Mouse (Mus musculus) kidney, embryonic 14.5 days (tissue): ENCODE measurements around the gene Zfp715. TPM values are rescaled to one million over a fixed set of nuclear protein-coding genes. Genes with fewer than 3 reads are reported as not detected.

ENCODE experiments used
- ATAC-seq: fragments of 200-750 bp; cut with Nextera tagmentation; 2 replicates; pipeline ENCODE4 v1.8.0; 2017; ENCODE audit warnings: moderate number of reproducible peaks, mild to moderate bottlenecking, moderate TSS enrichment, moderate library complexity; ENCODE audit not compliant: low FRiP score, low TSS enrichment
- H3K27ac ChIP-seq: fragments of 300-500 bp; sonication (generic); 2 replicates; pipeline ENCODE4 v1.5.1; 2014; ENCODE audit warnings: low read depth, mild to moderate bottlenecking, low read length, moderate library complexity, mixed read lengths
- H3K27me3 ChIP-seq: fragments of 300-500 bp; sonication (generic); 2 replicates; pipeline ENCODE4 v1.6.1; 2014; ENCODE audit warnings: mild to moderate bottlenecking, low read length; ENCODE audit not compliant: control insufficient read depth, insufficient read depth
- H3K36me3 ChIP-seq: fragments of 300-500 bp; sonication (generic); 2 replicates; pipeline ENCODE4 v1.6.1; 2014; ENCODE audit warnings: low read length, mixed read lengths; ENCODE audit not compliant: control insufficient read depth, insufficient read depth
- H3K4me1 ChIP-seq: fragments of 300-500 bp; sonication (generic); 2 replicates; pipeline ENCODE4 v1.6.1; 2014; ENCODE audit warnings: low read length, mixed read lengths; ENCODE audit not compliant: control insufficient read depth, insufficient read depth
- H3K4me2 ChIP-seq: fragments of 300-500 bp; sonication (generic); replicated peaks from 2 replicates; pipeline ENCODE4 v1.6.1; 2014; ENCODE audit warnings: low read depth, mild to moderate bottlenecking, low read length
- H3K4me3 ChIP-seq: fragments of 300-500 bp; sonication (generic); 2 replicates; pipeline ENCODE4 v1.5.1; 2014; ENCODE audit warnings: mild to moderate bottlenecking, low read length
- H3K9ac ChIP-seq: fragments of 300-500 bp; sonication (generic); 2 replicates; pipeline ENCODE4 v1.6.1; 2014; ENCODE audit warnings: low read depth, mild to moderate bottlenecking, low read length, moderate library complexity
- H3K9me3 ChIP-seq: fragments of 300-500 bp; sonication (generic); 2 replicates; pipeline ENCODE4 v1.6.1; 2016; ENCODE audit warnings: low read length; ENCODE audit not compliant: control insufficient read depth
- WGBS: fragments of 180-500 bp; shearing (Covaris S2); extraction: QIAGEN DNeasy Blood & Tissue Kit; methylation state at CpG from one replicate; pipeline ENCODE4 v1.1.7; 2014; 5-methylcytosine and 5-hydroxymethylcytosine counted together
- polyA plus RNA-seq: library from polyadenylated mRNA; unstranded; fragments of >200 nt; fragmentation: Nextera tagmentation; extraction: Ambion mirVana; gene quantifications from 2 replicates; pipeline ENCODE4 v1.2.1, GENCODE M21; 2014

Zfp715 gene
- polyA plus RNA-seq, 1 experiment from 2014 or later: 14.7 TPM

GRCm38 (mm10) chr7:43326223-43326780, 13.2 kb upstream of the Zfp715 start:
- Histone ChIP-seq H3K27me3 (no peaks in the 10 kb centered on the region), H3K27ac (no peak overlapping the region), H3K36me3 (no peaks in the 10 kb centered on the region), H3K9ac (no peak overlapping the region), H3K4me3 (no peak overlapping the region), H3K4me2 (no peak overlapping the region), H3K9me3 (no peaks in the 10 kb centered on the region), H3K4me1 (no peaks in the 10 kb centered on the region)
- 65% methylated on average over 10 of the region's 10 CpGs for WGBS
- ATAC-seq: no peak

GRCm38 (mm10) chr7:43312386-43313012, 595 bp downstream of the Zfp715 start:
- H3K9ac ChIP-seq: peak overlapping the region; percentile 84
- under 1% methylated on average over 32 of the region's 32 CpGs for WGBS
- H3K9me3 ChIP-seq: no peaks in the 10 kb centered on the region
- 0 out of 2 replicates have a peak, but pooled peaks cover 4% of the 10 kb centered on the region for H3K4me1 ChIP-seq
- no peaks in the 10 kb centered on the region for H3K27me3 ChIP-seq
- peak overlapping the region; percentile 78 for H3K27ac ChIP-seq
- H3K36me3 ChIP-seq: peaks cover 22% of the 10 kb centered on the region
- peak overlapping the region; percentile 84 for H3K4me3 ChIP-seq
- H3K4me2 ChIP-seq: peak overlapping the region; percentile 79
- peak; percentile 68 for ATAC-seq

GRCm38 (mm10) chr7:43311632-43312031, 1.5 kb downstream of the Zfp715 start:
- no peak for ATAC-seq
- H3K9me3 ChIP-seq: no peaks in the 10 kb centered on the region
- no peak overlapping the region for H3K9ac ChIP-seq
- H3K36me3 ChIP-seq: peaks cover 23% of the 10 kb centered on the region
- no peaks in the 10 kb centered on the region for H3K27me3 ChIP-seq
- H3K4me3 ChIP-seq: peak overlapping the region; percentile 84; the same call in 1 of the 2 replicates
- WGBS: 74% methylated on average over 6 of the region's 6 CpGs
- peak overlapping the region; percentile 79 for H3K4me2 ChIP-seq
- H3K4me1 ChIP-seq: 0 out of 2 replicates have a peak, but pooled peaks cover 4% of the 10 kb centered on the region
- no peak overlapping the region for H3K27ac ChIP-seq

- ATAC-seq: no peak
- H3K27me3 ChIP-seq: no peaks in the 10 kb centered on the region
- no peaks in the 10 kb centered on the region for H3K9me3 ChIP-seq
- peaks cover 31% of the 10 kb centered on the region for H3K36me3 ChIP-seq
- 0 out of 2 replicates have a peak, but pooled peaks cover 4% of the 10 kb centered on the region for H3K4me1 ChIP-seq
- H3K4me3 ChIP-seq: no peak overlapping the region
- 73% methylated on average over 2 of the region's 2 CpGs for WGBS
- no peak overlapping the region for H3K9ac ChIP-seq
- H3K4me2 ChIP-seq: no peak overlapping the region
- 0 out of 2 replicates have a peak overlapping the region, but pooled peaks have one; percentile 37 for H3K27ac ChIP-seq
Measured at GRCm38 (mm10) chr7:43309069-43309468, 4.0 kb downstream of the Zfp715 start.

- no peak for ATAC-seq
- Histone ChIP-seq H3K9me3 (no peaks in the 10 kb centered on the region), H3K4me1 (no peaks in the 10 kb centered on the region), H3K9ac (no peak overlapping the region), H3K27me3 (no peaks in the 10 kb centered on the region), H3K27ac (no peak overlapping the region), H3K4me3 (no peak overlapping the region), H3K4me2 (no peak overlapping the region), H3K36me3 (peaks cover 41% of the 10 kb centered on the region)
- WGBS: 89% methylated on average over 3 of the region's 3 CpGs
Measured at GRCm38 (mm10) chr7:43305235-43305634, 7.9 kb downstream of the Zfp715 start.

GRCm38 (mm10) chr7:43291524-43291923, 21.6 kb downstream of the Zfp715 start:
- WGBS: 89% methylated on average over 3 of the region's 3 CpGs
- H3K4me1 ChIP-seq: no peaks in the 10 kb centered on the region
- no peaks in the 10 kb centered on the region for H3K9me3 ChIP-seq
- H3K4me2 ChIP-seq: no peak overlapping the region
- no peak overlapping the region for H3K27ac ChIP-seq
- no peak overlapping the region for H3K4me3 ChIP-seq
- H3K27me3 ChIP-seq: no peaks in the 10 kb centered on the region
- H3K9ac ChIP-seq: no peak overlapping the region
- ATAC-seq: no peak
- H3K36me3 ChIP-seq: no peaks in the 10 kb centered on the region; the same call in 1 of the 2 replicates

GRCm38 (mm10) chr7:43282859-43283595, 30.1 kb downstream of the Zfp715 start:
- no peaks in the 10 kb centered on the region for H3K9me3 ChIP-seq
- WGBS: 8% methylated on average over 18 of the region's 18 CpGs
- ATAC-seq: peak; percentile 72
- H3K4me2 ChIP-seq: peak overlapping the region; percentile 45
- no peaks in the 10 kb centered on the region for H3K27me3 ChIP-seq
- H3K9ac ChIP-seq: peak overlapping the region; percentile 20; the same call in 1 of the 2 replicates
- H3K36me3 ChIP-seq: no peaks in the 10 kb centered on the region
- H3K27ac ChIP-seq: no peak overlapping the region
- H3K4me1 ChIP-seq: no peaks in the 10 kb centered on the region
- peak overlapping the region; percentile 30; the same call in 1 of the 2 replicates for H3K4me3 ChIP-seq

- Histone ChIP-seq H3K9me3 (no peaks in the 10 kb centered on the region), H3K27ac (no peak overlapping the region), H3K4me2 (no peak overlapping the region), H3K36me3 (no peaks in the 10 kb centered on the region), H3K4me3 (no peak overlapping the region), H3K9ac (no peak overlapping the region), H3K27me3 (no peaks in the 10 kb centered on the region), H3K4me1 (no peaks in the 10 kb centered on the region)
- no peak for ATAC-seq
- 86% methylated on average over 3 of the region's 3 CpGs for WGBS
Measured at GRCm38 (mm10) chr7:43282459-43282858, 30.6 kb downstream of the Zfp715 start.

- no peaks in the 10 kb centered on the region for H3K27me3 ChIP-seq
- no peaks in the 10 kb centered on the region for H3K9me3 ChIP-seq
- H3K9ac ChIP-seq: no peak overlapping the region
- H3K4me3 ChIP-seq: no peak overlapping the region
- H3K4me1 ChIP-seq: no peaks in the 10 kb centered on the region
- no peak overlapping the region for H3K4me2 ChIP-seq
- no peak for ATAC-seq
- H3K36me3 ChIP-seq: no peaks in the 10 kb centered on the region
- WGBS: 59% methylated on average over 5 of the region's 5 CpGs
- no peak overlapping the region for H3K27ac ChIP-seq
Measured at GRCm38 (mm10) chr7:43277401-43277800, 35.7 kb downstream of the Zfp715 start.
